In the genomic region with DNA sequence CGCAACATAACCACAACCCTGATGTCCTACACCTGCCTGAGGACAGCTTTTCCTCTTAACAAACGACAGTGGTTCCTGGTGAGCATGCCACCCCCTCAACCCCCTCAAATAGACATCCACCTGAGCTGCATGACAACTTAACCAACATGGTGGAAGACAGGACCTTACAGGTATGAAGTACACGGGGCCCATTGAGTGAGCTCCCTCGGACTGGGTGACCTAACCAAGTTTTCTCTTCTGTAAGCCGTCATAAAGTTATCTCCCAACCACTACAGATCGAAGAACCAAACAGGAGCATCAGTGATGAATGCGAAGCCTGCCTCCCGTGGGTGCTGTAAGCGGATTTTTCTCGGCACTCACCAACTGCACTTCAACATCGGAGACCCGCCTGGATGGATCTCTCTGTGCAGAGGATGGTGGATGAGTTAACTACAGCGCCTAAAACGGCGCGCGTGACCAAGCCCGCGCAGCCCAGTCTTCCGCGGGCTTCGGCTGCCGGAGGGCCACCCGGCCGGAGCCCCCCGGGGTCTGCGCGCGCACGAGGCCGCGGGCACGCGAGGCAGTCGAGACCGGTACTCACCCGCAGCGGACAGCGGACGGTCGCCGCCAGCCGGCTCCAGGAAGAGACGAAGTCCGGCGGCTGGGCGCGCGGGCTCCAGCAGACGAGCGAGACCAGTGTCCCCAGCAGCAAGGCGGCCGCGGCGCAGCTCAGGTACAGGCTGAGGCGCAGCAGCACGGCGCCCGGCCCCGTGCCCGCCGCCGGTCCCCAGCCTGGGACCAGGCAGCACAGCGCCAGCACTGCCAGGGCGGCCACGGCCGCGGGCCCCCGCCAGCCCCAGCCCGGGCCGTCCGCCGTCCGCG, we compare ENCODE assay signal across 8 mouse cellular contexts. TPM values are rescaled to one million over a fixed set of nuclear protein-coding genes. Genes with fewer than 3 reads are reported as not detected.
DNase-seq lines count a peak whose midpoint lies in the region; ATAC-seq and TF ChIP-seq lines count a peak whose summit lies in the region.

A gene (plus strand): TSS at position 570 of the 861 bp plus-strand sequence.

- no peaks in the 10 kb centered on the region for H3K9me3 ChIP-seq in heart, embryonic 14.5 days (ENCODE audit: control insufficient read depth, low read length)
- no peaks in the 10 kb centered on the region for H3K9me3 ChIP-seq in lung, embryonic 14.5 days (ENCODE audit: low read depth, low read length)

- H3K9ac ChIP-seq in heart, embryonic 14.5 days (ENCODE audit: low read length) = peak within 1 kb of the TSS; percentile 90
- peak within 1 kb of the TSS; percentile 78 for H3K9ac ChIP-seq in lung, embryonic 14.5 days

- TF ChIP-seq POLR2A in olfactory bulb, adult 2 months (IDR thresholded peaks at IDR 0.05; ENCODE audit: insufficient read depth, low read depth, low read length) = 0 out of 2 replicates have a peak, but pooled peaks have one; percentile 30

- peak; percentile 33; the same call in 1 of the 2 replicates for ATAC-seq in erythroblast, adult 5-6 weeks (replicated peaks; ENCODE audit: low FRiP score, poor library complexity, severe bottlenecking)
- ATAC-seq in heart, embryonic 14.5 days (ENCODE audit: insufficient number of reproducible peaks, insufficient read depth, low FRiP score, low read depth) = peak; percentile 74
- ATAC-seq in lung, embryonic 14.5 days (ENCODE audit: insufficient read depth) = peak; percentile 85

- H3K4me1 ChIP-seq in heart, embryonic 14.5 days (ENCODE audit: control insufficient read depth in 2 of 2, insufficient read depth in 2 of 2, low read length in 2 of 2) = peaks cover 8 to 10% of the 10 kb centered on the region in 2 experiments
- no peaks in the 10 kb centered on the region for H3K4me1 ChIP-seq in lung, embryonic 14.5 days (ENCODE audit: insufficient read depth)
- H3K4me1 ChIP-seq in olfactory bulb, adult 2 months (ENCODE audit: control insufficient read depth, insufficient read depth, low read length) = no peaks in the 10 kb centered on the region

- no peaks in the 10 kb centered on the region for H3K36me3 ChIP-seq in heart, embryonic 14.5 days (ENCODE audit: control insufficient read depth, insufficient read depth, low read length)
- no peaks in the 10 kb centered on the region for H3K36me3 ChIP-seq in lung, embryonic 14.5 days (ENCODE audit: insufficient read depth)

- H3K27me3 ChIP-seq in heart, embryonic 14.5 days (ENCODE audit: control insufficient read depth, insufficient read depth, low read length) = peaks cover 4% of the 10 kb centered on the region; the same call in 1 of the 2 replicates
- 0 out of 2 replicates have a peak, but pooled peaks cover 4% of the 10 kb centered on the region for H3K27me3 ChIP-seq in lung, embryonic 14.5 days (ENCODE audit: insufficient read depth, low read length)

- no peak for TF ChIP-seq CTCF in lung, embryonic 14.5 days (IDR thresholded peaks at IDR 0.05; ENCODE audit: low read depth)
- no peak for TF ChIP-seq CTCF in olfactory bulb, adult 2 months (IDR thresholded peaks at IDR 0.05; ENCODE audit: insufficient read depth, low read depth, low read length)

- H3K4me3 ChIP-seq in heart, embryonic 14.5 days (ENCODE audit: control insufficient read depth in 1 of 2, insufficient read depth in 1 of 2, low read depth in 1 of 2, low read length in 2 of 2) = peak within 1 kb of the TSS; percentile 80 to 98
- peak within 1 kb of the TSS; percentile 76 for H3K4me3 ChIP-seq in lung, embryonic 14.5 days (ENCODE audit: low read depth, low read length)
- peak within 1 kb of the TSS; percentile 86 for H3K4me3 ChIP-seq in olfactory bulb, adult 2 months (ENCODE audit: insufficient read depth, low read depth, low read length)

- H3K27ac ChIP-seq in heart, embryonic 14.5 days (replicated peaks in 1 of 2; ENCODE audit: control insufficient read depth in 1 of 2, insufficient read depth in 1 of 2, low read depth in 2 of 2, low read length in 2 of 2) = peak within 1 kb of the TSS in 1 of 2 experiments; percentile 63; a peak in 2 of 4 replicates
- peak within 1 kb of the TSS; percentile 36; the same call in 1 of the 2 replicates for H3K27ac ChIP-seq in lung, embryonic 14.5 days (ENCODE audit: low read depth)
- 0 out of 2 replicates have a peak within 1 kb of the TSS, but pooled peaks have one; percentile 40 for H3K27ac ChIP-seq in olfactory bulb, adult 2 months (ENCODE audit: insufficient read depth, low read depth, low read length)

- peak; percentile 22 to 33 for DNase-seq in CD8-positive naive resting alpha-beta T cell, adult 2 months (ENCODE audit: low read depth in 2 of 2, low spot score in 2 of 2)
- peak; percentile 13 to 19 for DNase-seq in adrenal gland, postnatal 4 days (ENCODE audit: low spot score in 2 of 2)
- peak; percentile 78 for DNase-seq in kidney, postnatal 10 days
- peak; percentile 70 for DNase-seq in lung, embryonic 14.5 days
- DNase-seq in thymus, postnatal 10 days (ENCODE audit: low spot score in 2 of 2) = peak; percentile 38 to 42

- WGBS in heart, embryonic 14.5 days = 2% methylated on average over 62 of the region's 75 CpGs
- 1% methylated on average over 67 of the region's 75 CpGs for WGBS in lung, embryonic 14.5 days
- 1% methylated on average over 75 of the region's 75 CpGs for WGBS in olfactory bulb, adult 2 months

- peak within 1 kb of the TSS; percentile 94 for H3K4me2 ChIP-seq in heart, embryonic 14.5 days (ENCODE audit: low read length)
- peak within 1 kb of the TSS; percentile 95 for H3K4me2 ChIP-seq in lung, embryonic 14.5 days

RNA-seq across cellular contexts. Expression of the gene that starts here (rescaled TPM):
- total RNA-seq in adrenal gland, postnatal 4 days (2021) = 10 to 100 TPM; 24.4 to 26.8 TPM
- total RNA-seq in erythroblast, adult 5-6 weeks (2015; ENCODE audit: low replicate concordance) = 14.6 and 15.4 TPM in 2 replicates
- 5.0 and 5.3 TPM in 2 replicates for total RNA-seq in erythroblast, adult 5-6 weeks (2017; ENCODE audit: low replicate concordance)
- polyA plus RNA-seq in heart, embryonic 14.5 days (2014; fragmentation: Nextera tagmentation; extraction: Ambion mirVana) = 19.5 and 21.8 TPM in 2 replicates
- 24.1 and 25.3 TPM in 2 replicates for polyA plus RNA-seq in lung, embryonic 14.5 days (2014; fragmentation: Nextera tagmentation; extraction: Ambion mirVana)
- polyA plus RNA-seq in olfactory bulb, adult 2 months (2012; ENCODE audit: insufficient read depth, insufficient read length, low replicate concordance, missing spikeins) = not detected in 2 replicates

Comparison
In these comparisons a context has a peak if more than half of its experiments do, and no peak if none do; other contexts are left out.
1. DNase-seq: peak in every context shown above with its lines; median percentile 78 in kidney, postnatal 10 days; 70 in lung, embryonic 14.5 days; 40 in thymus, postnatal 10 days; 28 in CD8-positive naive resting alpha-beta T cell, adult 2 months; 16 in adrenal gland, postnatal 4 days.
2. ATAC-seq: peak in every context shown above with its lines; median percentile 85 in lung, embryonic 14.5 days; 74 in heart, embryonic 14.5 days; 33 in erythroblast, adult 5-6 weeks.